Mouse (Mus musculus) leukemia stem cell, adult 10-12 weeks (primary cell): ENCODE results near the gene Lair1. TPM values are rescaled to one million over a fixed set of nuclear protein-coding genes. Genes with fewer than 3 reads are reported as not detected.

Experiments
- polyA plus RNA-seq: library from polyadenylated mRNA; stranded (reverse); fragments of >175 nt; gene quantifications from 2 replicates; pipeline ENCODE4 v1.2.3, GENCODE M21; 2012; ENCODE audit warnings: low replicate concordance

Lair1 gene
- polyA plus RNA-seq = 1.4 and 1.5 TPM in 2 replicates

DNA sequence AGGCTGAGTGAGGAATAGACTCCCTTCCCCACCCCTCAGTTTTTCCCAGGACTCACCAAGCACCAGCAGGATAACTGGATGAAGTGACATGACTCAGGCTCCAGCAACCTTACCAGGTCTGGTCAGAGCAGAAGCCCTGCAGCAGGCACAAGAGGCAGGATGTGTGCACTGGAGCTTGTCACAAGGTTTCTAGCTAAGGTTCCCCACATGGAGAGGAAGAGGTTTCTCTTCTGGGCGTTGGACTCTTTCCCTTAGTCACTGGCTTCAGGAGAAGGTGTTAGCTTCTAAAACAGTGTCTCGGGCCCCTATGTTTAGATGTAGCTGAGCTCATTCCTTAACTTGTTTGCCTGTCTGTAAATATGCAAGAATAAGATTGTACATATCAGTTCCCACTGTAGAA lies at the start of gene Lair1:
Gene Lair1 (minus strand): TSS at position 192 of the 400 bp plus-strand sequence.

Other genes starting within 250 kb of the Lair1 start
- gene Gm15448, start 237.5 kb downstream of the Lair1 start, polyA plus RNA-seq = not detected in 2 replicates
- 0.50 TPM in 1 of 2 replicates, not detected in the other for gene Pira2, start 218.2 kb downstream of the Lair1 start, polyA plus RNA-seq
- 0.46 and 0.67 TPM in 2 replicates for gene Gm14548, start 165.1 kb downstream of the Lair1 start, polyA plus RNA-seq
- gene Lilra6, start 147.7 kb downstream of the Lair1 start, polyA plus RNA-seq = 1.5 and 2.2 TPM in 2 replicates
- 0.47 and 0.49 TPM in 2 replicates for gene Ttyh1, start 56.2 kb upstream of the Lair1 start, polyA plus RNA-seq
- 293 and 299 TPM in 2 replicates for gene Leng8, start 73.8 kb upstream of the Lair1 start, polyA plus RNA-seq
- 1.3 and 2.6 TPM in 2 replicates for gene Leng9, start 87.2 kb upstream of the Lair1 start, polyA plus RNA-seq
- 3.0 and 3.3 TPM in 2 replicates for gene Cdc42ep5, start 101.7 kb upstream of the Lair1 start, polyA plus RNA-seq
- gene Lilra5, start 174.6 kb upstream of the Lair1 start, polyA plus RNA-seq = 0.14 and 0.34 TPM in 2 replicates